Mouse (Mus musculus): Measurements from ENCODE around the gene Pde10a. TPM values are rescaled to one million over a fixed set of nuclear protein-coding genes. Genes with fewer than 3 reads are reported as not detected.

Gene Pde10a
- total RNA-seq, 2 experiments from 2014 or later: 2.5 to 4.5 TPM

DNA sequence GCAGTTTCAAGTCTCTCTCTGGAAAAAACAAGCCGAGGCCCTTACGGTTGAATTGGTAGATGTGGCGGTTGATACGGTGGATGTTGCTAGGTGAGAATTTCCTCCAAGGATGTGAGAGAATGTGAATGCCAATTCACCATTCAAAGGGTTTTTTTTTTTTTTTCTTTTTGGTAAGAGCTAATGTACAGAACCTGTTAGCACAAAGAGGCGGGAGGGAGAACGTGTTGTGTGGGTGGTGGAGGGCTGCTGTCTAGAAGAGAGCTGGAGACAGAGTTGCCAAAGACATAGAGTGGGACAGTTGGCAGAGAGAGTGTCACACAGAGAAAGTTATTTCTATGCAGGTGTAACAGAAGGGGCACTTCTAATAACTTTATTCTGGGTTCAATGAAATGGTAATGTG, 260.7 kb downstream of the Pde10a start:
- no peak for DNase-seq (ENCODE audit: low spot score)
- intact Hi-C loops (cut with DNase I): no loop called here

DNA sequence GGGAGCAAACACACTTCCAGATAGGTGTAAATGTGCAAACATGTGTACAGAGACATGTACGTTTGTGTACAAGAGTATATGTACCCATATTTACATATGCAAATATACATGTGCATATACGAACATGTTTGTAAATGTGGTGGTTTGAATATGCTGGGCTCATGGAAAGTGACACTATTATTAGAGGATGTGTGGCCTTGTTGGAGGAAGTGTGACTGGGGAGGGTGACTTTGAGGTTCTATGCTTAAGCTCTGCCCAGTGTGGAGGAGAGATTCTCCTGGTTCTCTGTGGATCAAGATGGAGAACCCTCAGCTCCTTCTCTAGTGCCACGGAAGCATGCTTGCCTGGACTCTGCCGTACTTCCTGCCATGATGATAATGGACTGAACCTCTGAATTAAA, 261.3 kb downstream of the Pde10a start:
- no peak for DNase-seq (ENCODE audit: low spot score)
- intact Hi-C loops (cut with DNase I): no loop called here

DNA sequence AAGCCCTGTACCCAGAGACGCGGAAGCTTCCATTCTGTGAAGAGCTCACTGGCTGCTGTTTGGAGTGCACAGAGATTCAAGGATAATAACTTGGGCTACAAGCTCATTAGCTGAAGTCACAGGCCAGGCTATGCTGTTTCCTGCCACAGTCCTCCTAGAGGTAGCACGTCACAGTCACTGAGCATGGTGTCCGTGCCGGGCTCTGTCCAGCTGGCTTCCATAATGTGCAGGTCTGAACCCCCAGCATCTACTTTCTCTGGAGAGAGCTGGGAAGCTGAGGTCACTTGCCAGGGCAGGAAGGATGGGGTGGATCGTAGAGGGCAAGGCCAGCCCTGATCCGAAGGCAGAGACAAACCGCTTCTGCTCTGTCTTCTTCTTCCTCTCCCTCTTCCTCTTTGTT, 262.6 kb downstream of the Pde10a start:
- DNase-seq (ENCODE audit: low spot score): no peak
- intact Hi-C loops (cut with DNase I): no loop called here

DNA sequence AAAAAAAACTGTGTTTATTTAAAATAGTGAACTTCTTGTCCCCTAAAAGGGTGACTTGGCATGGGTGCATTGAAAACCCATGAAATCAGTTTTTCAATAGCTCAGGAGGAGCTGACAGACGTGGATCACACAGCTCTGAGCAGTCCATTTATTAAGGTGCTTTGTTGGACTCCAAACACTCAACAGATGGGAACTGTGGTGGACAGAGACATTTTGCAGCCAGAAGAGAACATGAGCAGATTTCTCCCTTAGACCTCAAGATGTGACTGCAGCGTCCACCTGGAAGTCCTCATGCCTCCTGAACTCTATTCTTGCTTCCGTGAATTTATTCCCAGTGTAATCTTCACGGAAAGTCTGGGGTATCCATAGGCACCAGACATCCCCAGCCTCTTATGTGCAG, 266.4 kb downstream of the Pde10a start:
- intact Hi-C loops (cut with DNase I): no loop called here
- DNase-seq (ENCODE audit: low spot score): no peak

DNA sequence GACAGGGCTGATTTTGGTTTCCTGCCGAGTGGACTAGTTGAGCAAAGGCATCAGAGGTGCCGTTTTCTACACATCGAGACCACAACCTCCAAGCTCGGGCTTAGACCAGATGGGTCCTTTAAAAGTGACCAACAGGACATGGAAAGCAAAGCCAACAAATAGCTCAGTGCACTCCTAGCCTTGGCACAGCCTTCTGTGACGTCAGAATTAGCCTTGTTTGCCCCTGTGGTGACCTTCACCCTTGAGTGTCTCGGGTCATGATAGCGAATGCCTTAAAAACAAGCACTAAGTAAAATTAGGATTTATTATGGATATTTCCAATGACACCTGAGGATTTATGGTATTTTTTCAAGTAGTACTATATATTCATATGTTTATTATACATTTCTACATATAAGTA, 267.4 kb downstream of the Pde10a start:
- intact Hi-C loops (cut with DNase I): no loop called here
- DNase-seq (ENCODE audit: low spot score): no peak

DNA sequence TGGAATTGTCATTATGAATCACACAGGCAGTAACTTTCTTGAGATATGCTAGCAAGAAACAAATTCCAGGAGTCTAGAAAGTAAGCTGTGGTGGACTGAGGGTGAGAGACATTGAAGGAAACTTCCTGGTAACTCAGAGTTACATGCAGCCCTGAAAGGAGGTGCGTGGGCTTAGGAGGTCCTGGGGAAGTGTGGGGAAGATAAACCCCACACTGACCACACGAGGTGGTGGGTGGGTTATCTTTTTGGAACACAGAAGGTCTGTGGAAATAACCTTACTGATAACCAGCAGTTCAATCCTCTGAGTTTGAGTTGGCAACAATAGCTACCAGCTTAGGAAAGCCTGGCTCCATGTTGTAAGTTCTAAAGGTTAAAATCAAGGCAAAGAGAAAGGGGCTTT, 272.5 kb downstream of the Pde10a start:
- intact Hi-C loops (cut with DNase I): no loop called here
- no peak for DNase-seq (ENCODE audit: low spot score)

DNA sequence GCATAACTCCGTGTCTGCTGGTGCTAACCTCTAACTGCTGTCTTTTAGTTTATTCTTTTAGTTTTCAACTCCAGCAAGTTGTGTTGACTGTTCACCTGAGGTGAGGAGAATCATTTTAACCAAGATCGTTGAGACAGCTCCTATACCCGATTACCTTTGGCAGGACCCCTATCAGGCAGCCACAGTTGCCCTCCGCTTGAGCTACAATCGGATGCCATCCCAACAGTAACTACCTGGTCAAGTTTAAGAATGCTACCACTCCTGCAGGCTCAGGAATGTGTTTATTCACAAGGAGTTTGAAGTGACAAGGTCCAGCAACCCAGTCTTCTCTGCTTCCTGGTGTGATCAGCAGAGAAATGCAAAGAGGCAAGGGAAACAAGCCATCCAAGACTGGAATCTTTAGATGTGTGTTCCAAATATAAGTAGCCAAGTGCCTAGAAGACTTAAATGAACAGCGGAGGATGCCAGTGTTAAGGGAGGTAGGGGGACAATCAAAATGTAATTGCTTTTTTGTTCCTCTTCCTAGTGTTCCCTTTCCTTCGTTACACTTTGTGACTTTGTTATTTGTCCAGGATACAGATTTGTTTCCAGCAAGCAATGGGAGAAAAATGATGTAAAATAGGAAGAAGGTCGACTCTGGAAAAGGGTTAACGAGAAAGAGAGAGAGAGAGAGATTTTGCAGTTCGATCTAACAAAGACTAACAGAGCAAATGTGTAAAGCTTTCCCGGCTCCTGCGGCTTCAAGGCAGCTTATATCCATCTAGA, 273.5 kb downstream of the Pde10a start:
- no peak for DNase-seq (ENCODE audit: low spot score)
- intact Hi-C loops (cut with DNase I): no loop called here

DNA sequence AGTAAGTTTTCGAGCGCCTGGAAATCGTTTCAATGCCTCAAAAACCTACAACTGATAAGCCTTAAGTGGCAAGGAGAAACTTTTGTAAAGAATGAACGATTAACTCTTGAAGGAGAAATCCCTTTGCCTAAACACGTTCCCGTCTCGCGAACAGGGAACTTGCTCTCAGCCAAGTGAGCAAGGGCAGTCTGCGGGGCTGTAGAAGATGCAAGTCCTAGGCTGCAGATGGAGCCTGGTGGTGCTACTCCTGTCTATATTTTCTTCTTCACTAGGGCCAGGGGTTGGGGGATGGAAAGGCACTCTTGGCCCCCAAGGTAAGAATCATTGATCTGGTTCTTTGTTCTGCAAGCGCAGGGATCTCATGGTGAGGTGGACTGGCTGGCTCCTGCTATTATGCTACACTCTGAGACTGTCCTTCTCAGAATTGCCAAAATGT, 274.1 kb downstream of the Pde10a start:
- intact Hi-C loops (cut with DNase I): no loop called here
- DNase-seq (ENCODE audit: low spot score): no peak

DNA sequence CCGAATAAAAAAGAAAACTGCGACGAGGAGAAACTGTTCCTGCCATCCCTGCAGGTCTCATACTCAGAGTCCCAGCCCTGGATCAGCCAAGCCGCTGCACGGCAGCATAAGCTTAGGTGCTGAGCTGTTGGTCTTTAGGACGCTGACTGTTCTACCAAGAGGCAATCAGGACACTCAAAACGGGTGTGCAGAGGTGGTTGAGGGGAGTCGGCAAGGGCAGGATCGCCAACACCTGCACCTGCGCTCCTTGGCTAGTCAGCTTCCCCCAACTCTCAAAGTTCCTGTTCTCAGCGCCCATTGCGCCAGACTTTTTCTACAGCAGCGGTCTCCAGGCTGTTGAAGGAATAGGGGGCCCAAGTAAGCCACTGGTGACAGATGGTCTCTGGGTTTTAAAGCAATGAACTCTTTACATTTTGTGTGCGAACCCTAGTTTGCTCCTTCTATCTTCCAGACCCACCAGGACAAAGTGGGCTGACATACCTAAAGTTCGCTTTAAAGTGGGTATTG, 274.8 kb downstream of the Pde10a start:
- no peak for DNase-seq (ENCODE audit: low spot score)
- intact Hi-C loops (cut with DNase I): no loop called here

DNA sequence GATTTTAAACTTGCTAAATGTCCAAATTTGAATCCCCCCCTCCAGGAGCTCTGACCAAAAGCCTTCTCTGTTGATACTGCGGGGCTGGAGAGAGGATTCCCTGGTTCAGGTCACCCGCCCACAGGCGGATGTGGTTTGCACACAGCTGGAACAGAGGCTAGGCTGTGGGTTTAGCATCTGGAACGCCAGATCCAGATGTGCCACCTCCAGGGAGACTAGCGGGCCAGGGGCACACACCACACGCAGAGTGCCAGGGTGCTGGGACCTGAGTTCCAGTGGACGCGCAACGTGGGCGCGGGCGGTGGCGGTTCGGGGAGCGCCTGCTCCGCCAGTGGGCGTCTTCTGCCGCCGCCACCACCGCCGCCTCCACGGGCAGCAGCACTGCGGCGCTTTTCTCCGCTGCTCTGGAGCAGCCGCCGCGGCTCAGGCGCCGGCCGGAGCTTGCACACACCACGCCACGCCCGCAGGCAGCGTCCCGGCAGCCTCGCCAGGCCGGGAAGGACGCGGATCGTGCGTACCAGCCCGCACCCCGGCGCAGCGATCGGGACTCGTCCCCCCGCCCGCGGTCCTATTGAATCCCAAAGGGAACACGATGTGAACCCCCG, 275.4 kb downstream of the Pde10a start:
- intact Hi-C loops (cut with DNase I): no loop called here
- DNase-seq (ENCODE audit: low spot score): no peak

DNA sequence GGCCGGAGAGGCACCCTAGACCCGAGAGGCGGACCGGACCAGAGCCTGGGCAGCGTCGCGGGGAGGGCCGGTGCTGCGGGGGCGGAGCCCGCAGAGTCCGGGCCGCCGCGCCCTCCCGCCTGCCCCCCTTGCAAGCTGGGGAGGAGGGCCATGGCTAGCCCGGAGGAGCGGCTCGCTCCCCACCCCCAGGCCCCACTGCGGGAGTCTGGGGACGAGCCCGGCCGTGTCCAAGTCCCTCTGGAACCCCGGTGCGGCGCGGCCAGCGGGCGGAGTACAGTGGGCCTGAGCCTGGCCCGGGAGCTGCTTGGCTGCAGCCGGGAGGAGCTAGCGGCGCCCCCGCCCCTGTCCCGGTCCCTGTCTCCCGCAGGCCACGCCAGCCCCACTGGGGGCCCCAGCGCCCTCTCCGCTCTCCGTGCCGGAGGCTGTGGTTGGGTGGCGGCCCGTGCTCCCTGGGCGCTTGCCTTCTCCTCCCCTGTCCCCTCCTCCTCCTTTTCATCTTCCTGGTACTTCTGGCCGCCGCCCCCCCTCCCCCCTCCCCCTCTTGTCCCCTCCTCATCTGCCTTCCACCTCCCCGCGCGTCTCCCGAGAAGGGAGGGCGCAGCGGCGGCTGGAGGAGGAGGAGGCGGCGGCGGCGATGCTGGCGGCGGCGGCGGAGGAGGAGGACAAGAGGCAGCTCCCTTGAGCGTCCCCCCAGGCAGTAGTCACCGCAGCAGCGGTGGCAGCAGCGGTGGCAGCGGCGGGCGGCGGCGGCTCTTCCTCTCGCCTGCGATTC, 276.1 kb downstream of the Pde10a start:
- intact Hi-C loops (cut with DNase I): no loop called here
- DNase-seq (ENCODE audit: low spot score): peak; percentile 71

DNA sequence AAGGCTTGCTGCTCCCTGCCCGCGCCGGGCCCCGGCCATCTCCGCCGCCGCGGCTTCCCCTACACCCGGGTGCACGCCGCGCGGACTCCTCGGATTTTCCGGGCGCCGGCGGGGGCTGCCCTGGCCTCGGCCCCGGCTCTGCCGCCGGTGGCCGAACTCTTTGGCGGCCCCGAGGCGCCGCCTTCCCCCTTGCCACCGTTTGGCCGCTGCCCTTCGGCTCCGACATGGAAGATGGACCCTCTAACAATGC, 276.6 kb downstream of the Pde10a start:
- DNase-seq (ENCODE audit: low spot score): no peak
- intact Hi-C loops (cut with DNase I): no loop called here

DNA sequence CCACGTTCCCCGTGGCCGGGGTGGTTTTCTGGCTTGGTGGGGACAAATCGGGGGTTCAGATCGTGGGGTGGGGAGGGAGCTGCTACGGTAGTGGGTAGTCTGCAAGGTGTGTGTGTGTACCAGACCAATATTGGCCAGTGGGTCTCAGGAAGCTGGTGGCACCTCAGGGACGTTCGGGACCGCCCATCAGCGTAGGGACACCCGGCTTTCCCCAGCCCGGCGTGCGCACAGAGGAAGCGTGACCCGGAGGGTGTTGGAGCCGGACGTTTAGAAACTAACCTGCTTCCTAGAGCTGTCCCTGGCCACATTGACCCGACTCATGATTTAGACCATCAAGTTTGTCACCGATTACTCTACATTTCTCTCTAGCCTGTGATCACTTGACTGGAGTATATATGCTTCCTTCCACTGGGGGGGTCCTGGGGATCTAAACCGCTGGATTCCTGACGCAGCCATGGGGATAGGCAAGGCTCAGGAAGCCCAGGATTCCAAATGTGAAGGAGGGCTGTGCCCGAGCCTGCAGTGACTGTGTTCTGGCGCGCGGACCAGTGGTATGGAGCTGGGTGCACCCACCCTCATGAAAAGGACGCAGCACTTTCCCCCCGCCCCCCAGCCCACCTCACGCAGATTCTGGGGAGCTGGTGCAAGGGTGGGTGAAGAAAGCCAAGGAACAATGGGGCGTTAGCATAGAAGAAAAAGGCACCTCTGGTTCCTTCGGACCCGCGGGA, 277.2 kb downstream of the Pde10a start:
- DNase-seq (ENCODE audit: low spot score): no peak
- intact Hi-C loops (cut with DNase I): no loop called here

DNA sequence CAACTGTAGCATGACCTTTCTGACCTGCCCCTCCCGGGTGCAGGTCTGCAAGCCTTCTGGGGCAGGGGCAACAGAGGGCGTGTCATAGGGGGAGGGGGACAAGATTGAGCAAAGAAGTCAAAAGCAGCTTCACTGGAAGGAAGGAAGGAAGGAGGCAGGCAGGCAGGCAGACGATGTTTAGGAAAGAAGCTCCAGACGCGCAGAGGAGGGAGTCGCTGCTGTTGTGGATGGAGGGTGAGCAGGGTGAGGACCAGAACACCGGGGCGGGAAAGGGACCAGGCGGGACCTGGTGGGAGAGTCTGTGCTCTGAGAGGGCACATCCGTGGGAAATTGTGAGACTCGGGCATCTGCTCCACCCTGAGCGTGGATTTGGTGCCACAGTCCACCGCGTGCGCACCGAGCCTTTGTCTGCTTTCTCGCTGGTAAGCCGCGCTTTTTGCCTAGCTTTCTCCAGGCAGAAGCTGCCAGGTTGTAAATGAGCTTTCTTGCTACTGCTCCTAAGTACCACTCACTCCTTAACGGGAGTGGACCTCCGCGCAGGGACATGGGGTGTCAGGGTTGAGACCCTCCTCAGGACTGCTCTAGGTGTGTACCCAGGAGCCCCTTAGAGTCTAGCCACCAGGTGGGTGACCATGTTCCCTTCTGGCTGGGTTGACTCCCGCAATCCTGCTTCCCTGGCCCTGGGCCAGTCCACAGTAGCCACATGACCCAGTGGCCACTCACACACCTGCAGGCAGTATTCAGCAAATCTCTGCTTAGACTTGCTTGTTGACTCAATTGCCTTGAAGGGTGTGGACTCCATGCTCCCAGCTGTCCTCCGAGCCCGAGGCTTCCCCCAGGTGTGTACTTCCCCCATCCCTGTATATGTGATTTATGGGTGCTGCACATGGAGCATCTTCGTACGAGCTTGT, 278.0 kb downstream of the Pde10a start:
- intact Hi-C loops (cut with DNase I): no loop called here

DNA sequence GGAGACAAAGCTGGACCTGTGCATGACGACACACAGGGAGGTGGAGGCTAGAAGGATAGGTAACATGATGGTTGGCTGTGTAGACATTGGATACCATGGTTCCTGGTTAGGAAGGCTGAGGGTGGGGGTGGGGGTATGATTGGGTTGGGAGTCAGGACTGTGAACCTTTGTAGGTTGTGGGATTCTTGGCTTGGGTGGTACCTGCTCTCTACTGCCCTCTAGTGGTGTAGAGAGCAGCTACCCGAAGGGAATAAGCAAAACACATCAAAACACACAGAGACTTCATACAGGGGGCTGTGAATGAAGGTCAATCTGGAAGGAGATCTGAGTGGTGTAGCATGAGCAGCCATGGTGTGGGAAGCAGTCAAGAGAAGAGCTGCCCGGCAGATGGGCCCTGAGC, 282.2 kb downstream of the Pde10a start:
- no peak for DNase-seq (ENCODE audit: low spot score)
- intact Hi-C loops (cut with DNase I): loop anchor here (2.0 to 5.0 kb wide), 5 partner anchors 35 to 193 kb away; no protein-coding TSS in a partner anchor

More for the DNA sequence above, 278.0 kb downstream of the Pde10a start:
- DNase-seq (ENCODE audit: low spot score): no peak

DNA sequence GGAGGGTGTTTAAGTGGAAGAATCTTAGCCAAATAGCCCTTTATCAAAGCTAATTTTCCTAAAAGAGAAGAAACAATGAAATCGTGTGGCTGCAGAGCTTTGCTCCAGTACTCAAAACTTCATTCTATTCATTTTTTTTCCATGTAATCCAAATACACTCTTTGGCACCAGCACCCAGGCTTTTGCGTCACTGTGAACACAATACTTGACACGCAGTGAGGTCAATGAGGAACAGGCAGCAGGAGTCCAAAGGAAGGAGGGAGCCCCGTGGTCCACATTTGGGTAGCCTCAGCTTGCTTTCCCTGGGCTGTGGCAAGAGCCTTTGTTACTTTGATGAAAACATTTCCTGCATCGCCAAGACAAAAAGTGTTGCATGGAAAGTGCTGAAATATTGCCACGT, 284.6 kb downstream of the Pde10a start:
- no peak for DNase-seq (ENCODE audit: low spot score)
- intact Hi-C loops (cut with DNase I): loop anchor here (5.0 kb wide), 3 partner anchors 33 to 63 kb away; no protein-coding TSS in a partner anchor

DNA sequence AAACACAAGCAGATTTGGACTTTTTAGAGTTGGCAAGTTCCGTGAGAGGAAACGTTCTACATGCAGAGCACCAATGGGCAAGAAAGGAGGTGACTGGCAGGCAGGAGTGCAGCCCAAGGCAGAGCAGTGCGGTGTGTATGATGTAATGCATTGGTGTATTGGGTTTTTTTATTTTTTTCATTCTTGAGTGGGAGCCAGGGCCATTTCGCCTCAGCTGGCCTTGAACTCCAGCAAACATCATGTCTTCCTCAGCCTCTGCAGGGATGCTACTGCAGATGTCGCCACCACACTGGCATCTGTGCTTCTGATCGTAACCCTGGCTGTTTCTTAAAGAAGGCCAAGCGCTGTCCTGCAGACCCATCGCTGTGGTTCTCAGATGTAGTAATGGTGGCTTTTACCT, 285.0 kb downstream of the Pde10a start:
- intact Hi-C loops (cut with DNase I): no loop called here
- no peak for DNase-seq (ENCODE audit: low spot score)

DNA sequence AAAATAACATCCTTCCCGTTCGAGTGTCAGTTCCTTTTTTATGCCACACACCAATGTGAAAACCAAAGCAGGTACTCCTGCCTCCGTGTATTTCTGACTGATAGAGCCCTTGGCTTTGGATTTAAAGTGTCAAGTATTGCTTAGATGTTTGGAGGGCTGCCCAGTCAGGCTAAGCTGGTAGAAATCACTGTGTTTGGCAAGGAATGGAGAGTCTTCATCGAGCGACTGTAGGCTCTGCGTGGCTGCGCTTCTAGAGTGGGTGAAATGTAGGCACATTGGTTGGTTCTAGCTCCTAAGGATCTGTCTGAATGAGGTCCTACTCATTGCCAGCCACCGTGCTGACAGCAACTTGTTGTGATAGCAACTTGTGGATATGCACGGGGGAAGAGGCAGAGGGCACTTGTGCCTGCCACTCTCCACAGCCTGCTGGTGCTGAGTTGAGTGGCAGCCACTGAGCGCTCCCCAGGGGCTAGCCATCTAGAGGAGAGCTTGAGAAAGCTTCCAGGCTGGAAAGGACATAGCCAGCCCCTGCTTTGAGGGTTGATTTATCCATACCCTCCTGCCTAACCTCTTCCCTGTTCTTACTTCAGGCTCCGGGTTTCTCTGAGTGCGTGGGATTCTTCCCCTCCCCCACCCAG, 287.2 kb downstream of the Pde10a start:
- intact Hi-C loops (cut with DNase I): no loop called here
- DNase-seq (ENCODE audit: low spot score): no peak

Measured in heart, postnatal 25 days (tissue).